Mouse (Mus musculus) thymus, adult 2 months (tissue): Measurements from ENCODE around the gene Gm21976. TPM values are rescaled to one million over a fixed set of nuclear protein-coding genes. Genes with fewer than 3 reads are reported as not detected.

Experiments used
- DNase-seq: peaks from one replicate; pipeline ENCODE4 v3.0.0; 2021
- H3K27ac ChIP-seq: fragments of 200-500 bp; 2 replicates; pipeline ENCODE4 v1.5.1; 2012; ENCODE audit warnings: low read length, control low read depth; ENCODE audit not compliant: control insufficient read depth, insufficient read depth
- H3K27me3 ChIP-seq: fragments of 200-500 bp; 2 replicates; pipeline ENCODE4 v1.6.1; 2012; ENCODE audit warnings: mild to moderate bottlenecking, low read length, moderate library complexity, mixed read lengths; ENCODE audit not compliant: control insufficient read depth, insufficient read depth
- H3K36me3 ChIP-seq: fragments of 200-500 bp; 2 replicates; pipeline ENCODE4 v1.6.1; 2012; ENCODE audit warnings: mild to moderate bottlenecking, low read length, moderate library complexity; ENCODE audit not compliant: control insufficient read depth, insufficient read depth
- H3K4me1 ChIP-seq: fragments of 200-500 bp; replicated peaks from 2 replicates; pipeline ENCODE4 v1.6.1; 2012; ENCODE audit warnings: low read length; ENCODE audit not compliant: control insufficient read depth, insufficient read depth
- H3K4me3 ChIP-seq: fragments of 200-500 bp; 2 replicates; pipeline ENCODE4 v1.5.1; 2012; ENCODE audit warnings: mild to moderate bottlenecking, low read length, control low read depth, moderate library complexity; ENCODE audit not compliant: control insufficient read depth, insufficient read depth
- CTCF ChIP-seq: fragments of 200-500 bp; IDR thresholded peaks from 2 replicates; pipeline ENCODE4 v1.5.1; 2012; ENCODE audit warnings: mild to moderate bottlenecking, control low read depth, low read length, moderate library complexity, borderline replicate concordance; ENCODE audit not compliant: control insufficient read depth, poor library complexity, insufficient read depth; ENCODE audit errors: extremely low read depth
- POLR2A ChIP-seq: fragments of 200-500 bp; IDR thresholded peaks from 2 replicates; pipeline ENCODE4 v1.6.1; 2012; ENCODE audit warnings: mild to moderate bottlenecking, low read length, control low read depth, moderate library complexity; ENCODE audit not compliant: control insufficient read depth, poor library complexity, insufficient read depth; ENCODE audit errors: extremely low read depth
- WGBS: fragments of 180-500 bp; shearing (Covaris S2); methylation state at CpG from one replicate; pipeline ENCODE4 v1.1.7; 2018; 5-methylcytosine and 5-hydroxymethylcytosine counted together
- polyA plus RNA-seq: library from polyadenylated mRNA; depleted of rRNA; stranded (reverse); fragments of >200 nt; gene quantifications from 2 replicates; pipeline ENCODE4 v1.2.3, GENCODE M21; 2012

The Gm21976 gene
- polyA plus RNA-seq, 1 experiment = 0.34 TPM

DNA sequence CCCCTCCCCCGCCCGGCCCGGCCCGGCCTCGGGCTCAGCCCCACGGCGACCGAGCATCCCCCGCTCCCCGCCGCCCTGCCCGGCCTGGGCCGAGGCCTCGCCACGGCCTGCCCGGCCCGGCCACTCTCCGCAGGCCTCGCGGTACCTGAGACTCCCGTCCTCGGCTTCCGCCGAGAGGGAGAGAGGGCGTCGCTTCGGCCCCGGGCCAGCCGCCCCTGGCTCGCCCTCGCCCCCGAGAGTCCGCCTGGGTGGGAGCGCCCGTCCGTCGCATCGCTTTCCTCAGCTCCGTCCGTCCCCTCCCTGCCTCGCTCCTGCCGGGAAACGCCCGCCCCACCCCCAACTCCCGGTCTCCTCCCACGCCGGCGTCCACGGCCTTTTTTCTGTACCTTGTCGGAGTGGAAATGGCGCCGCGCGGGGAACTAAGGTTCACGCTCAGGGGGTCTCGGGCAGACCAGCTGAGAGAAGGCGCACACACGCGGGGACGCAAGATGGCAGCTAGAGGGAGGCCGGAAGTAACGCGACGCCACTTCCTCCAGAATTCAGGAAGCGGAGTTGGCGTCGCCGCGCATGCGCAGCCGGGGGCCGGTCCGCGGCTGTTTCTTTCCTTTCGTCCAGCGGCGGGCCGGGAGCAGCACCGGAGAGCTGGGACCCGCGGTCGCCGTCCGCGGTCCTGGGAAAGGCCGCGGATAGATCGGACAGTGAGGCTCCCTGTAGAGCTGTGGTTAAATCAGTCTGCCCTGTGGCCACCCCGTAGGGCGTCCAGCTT is 37.0 kb downstream of the Gm21976 start, which contains the start of gene Btf3:
Btf3 (minus strand) TSS at position 527 of the 766 bp plus-strand sequence.
- TF ChIP-seq CTCF = no peak
- peak; percentile 71 for TF ChIP-seq POLR2A
- Histone ChIP-seq H3K36me3 (peaks cover 22% of the 10 kb centered on the region), H3K4me3 (peak within 1 kb of the TSS; percentile 76), H3K27me3 (no peaks in the 10 kb centered on the region), H3K27ac (peak within 1 kb of the TSS; percentile 14; the same call in 1 of the 2 replicates), H3K4me1 (no peaks in the 10 kb centered on the region; the same call in 1 of the 2 replicates)
- under 1% methylated on average over 86 of the region's 90 CpGs for WGBS
- DNase-seq = peak; percentile 88

- H3K27me3 ChIP-seq = no peaks in the 10 kb centered on the region
- no peak for TF ChIP-seq CTCF
- no peak for TF ChIP-seq POLR2A
- H3K36me3 ChIP-seq = peaks cover 16% of the 10 kb centered on the region
- peak overlapping the region; percentile 76 for H3K4me3 ChIP-seq
- H3K4me1 ChIP-seq = no peaks in the 10 kb centered on the region; the same call in 1 of the 2 replicates
- WGBS = 1% methylated on average over 16 of the region's 16 CpGs
- H3K27ac ChIP-seq = no peak overlapping the region
- peak; percentile 9 for DNase-seq
Observed at GRCm38 (mm10) chr13:98317246-98317677, 37.6 kb downstream of the Gm21976 start.

GRCm38 (mm10) chr13:98317911-98318310 is 38.2 kb downstream of the Gm21976 start:
- H3K4me3 ChIP-seq = no peak overlapping the region
- 94% methylated on average over 6 of the region's 6 CpGs for WGBS
- TF ChIP-seq CTCF = no peak
- no peak for TF ChIP-seq POLR2A
- H3K36me3 ChIP-seq = peaks cover 11% of the 10 kb centered on the region
- no peak for DNase-seq
- H3K4me1 ChIP-seq = no peaks in the 10 kb centered on the region; the same call in 1 of the 2 replicates
- H3K27ac ChIP-seq = no peak overlapping the region
- H3K27me3 ChIP-seq = no peaks in the 10 kb centered on the region

- Histone ChIP-seq H3K27ac (no peak overlapping the region), H3K4me3 (no peak overlapping the region), H3K27me3 (no peaks in the 10 kb centered on the region), H3K4me1 (no peaks in the 10 kb centered on the region), H3K36me3 (no peaks in the 10 kb centered on the region)
- 90% methylated on average over 11 of the region's 11 CpGs for WGBS
- DNase-seq = no peak
- TF ChIP-seq POLR2A (no peak), CTCF (no peak)
Observed at GRCm38 (mm10) chr13:98325034-98325433, 45.3 kb downstream of the Gm21976 start.

- TF ChIP-seq POLR2A = no peak
- 14% methylated on average over 2 of the region's 2 CpGs for WGBS
- DNase-seq = peak; percentile 40
Observed at GRCm38 (mm10) chr13:98332106-98332505, 52.4 kb downstream of the Gm21976 start.

GRCm38 (mm10) chr13:98336205-98336604 is 56.5 kb downstream of the Gm21976 start:
- Histone ChIP-seq H3K27me3 (no peaks in the 10 kb centered on the region; the same call in 1 of the 2 replicates), H3K4me1 (no peaks in the 10 kb centered on the region), H3K36me3 (no peaks in the 10 kb centered on the region), H3K27ac (no peak overlapping the region), H3K4me3 (no peak overlapping the region)
- 92% methylated on average over 1 of the region's 1 CpGs for WGBS
- no peak for DNase-seq
- TF ChIP-seq POLR2A (no peak), CTCF (no peak)

More at GRCm38 (mm10) chr13:98332106-98332505, 52.4 kb downstream of the Gm21976 start:
- no peaks in the 10 kb centered on the region for H3K36me3 ChIP-seq
- H3K4me3 ChIP-seq = no peak overlapping the region
- no peak overlapping the region for H3K27ac ChIP-seq
- H3K27me3 ChIP-seq = no peaks in the 10 kb centered on the region
- no peaks in the 10 kb centered on the region for H3K4me1 ChIP-seq

- no peak for DNase-seq
- H3K36me3 ChIP-seq = no peaks in the 10 kb centered on the region
- H3K27me3 ChIP-seq = no peaks in the 10 kb centered on the region; the same call in 1 of the 2 replicates
- no peak overlapping the region for H3K4me3 ChIP-seq
- WGBS = 90% methylated on average over 5 of the region's 5 CpGs
- H3K27ac ChIP-seq = no peak overlapping the region; the same call in 1 of the 2 replicates
- no peaks in the 10 kb centered on the region for H3K4me1 ChIP-seq
- TF ChIP-seq POLR2A (no peak), CTCF (no peak)
Observed at GRCm38 (mm10) chr13:98340506-98340905, 60.8 kb downstream of the Gm21976 start.
